Mouse (Mus musculus) induced T-regulatory cell, adult 2 months (primary cell): ENCODE measurements around the gene Znrf1.

Experiments used
- DNase-seq: peaks from one replicate; pipeline ENCODE4 v3.0.0-alpha.2; 2012; ENCODE audit warnings: low read depth

The Znrf1 gene

DNA sequence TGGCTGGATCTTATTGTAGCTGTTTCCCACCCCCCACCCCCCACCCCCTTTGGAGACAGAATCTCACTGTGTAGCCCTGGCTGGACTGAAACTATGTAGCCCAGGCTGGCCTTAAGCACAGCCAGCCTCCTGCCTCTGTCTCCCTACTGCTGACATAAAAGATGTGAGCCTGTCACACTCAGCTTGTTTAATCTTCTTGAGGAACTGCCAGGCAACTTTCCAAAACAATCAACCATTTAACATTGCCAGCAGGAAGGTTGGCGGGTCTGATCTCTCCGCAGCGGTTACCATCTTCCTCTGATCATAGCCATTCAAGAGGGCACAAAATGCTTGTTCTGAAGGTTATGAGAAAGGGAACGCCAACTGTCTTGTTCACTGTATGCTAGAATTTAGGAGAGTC is 2.4 kb upstream of the Znrf1 start:
- DNase-seq: no peak

DNA sequence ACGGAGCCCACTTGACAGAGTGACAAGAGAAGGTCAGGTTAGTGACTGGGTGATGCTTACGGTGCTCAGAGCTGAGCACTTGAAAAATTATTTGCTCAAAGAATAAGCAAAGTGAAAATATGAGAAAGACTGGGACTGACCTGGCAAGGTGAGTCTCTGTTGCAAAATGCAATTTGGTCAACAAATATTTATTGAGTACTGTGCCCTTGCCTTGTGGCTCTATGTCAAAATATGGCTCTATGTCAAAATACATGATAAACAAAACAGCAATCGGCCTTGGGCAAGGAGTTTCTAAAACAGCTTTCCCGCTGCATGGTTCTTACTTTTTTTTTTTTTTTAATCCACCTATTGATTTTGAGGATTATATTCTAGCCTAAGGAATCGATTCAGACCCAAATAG is 406 bp upstream of the Znrf1 start:
- DNase-seq: no peak

DNA sequence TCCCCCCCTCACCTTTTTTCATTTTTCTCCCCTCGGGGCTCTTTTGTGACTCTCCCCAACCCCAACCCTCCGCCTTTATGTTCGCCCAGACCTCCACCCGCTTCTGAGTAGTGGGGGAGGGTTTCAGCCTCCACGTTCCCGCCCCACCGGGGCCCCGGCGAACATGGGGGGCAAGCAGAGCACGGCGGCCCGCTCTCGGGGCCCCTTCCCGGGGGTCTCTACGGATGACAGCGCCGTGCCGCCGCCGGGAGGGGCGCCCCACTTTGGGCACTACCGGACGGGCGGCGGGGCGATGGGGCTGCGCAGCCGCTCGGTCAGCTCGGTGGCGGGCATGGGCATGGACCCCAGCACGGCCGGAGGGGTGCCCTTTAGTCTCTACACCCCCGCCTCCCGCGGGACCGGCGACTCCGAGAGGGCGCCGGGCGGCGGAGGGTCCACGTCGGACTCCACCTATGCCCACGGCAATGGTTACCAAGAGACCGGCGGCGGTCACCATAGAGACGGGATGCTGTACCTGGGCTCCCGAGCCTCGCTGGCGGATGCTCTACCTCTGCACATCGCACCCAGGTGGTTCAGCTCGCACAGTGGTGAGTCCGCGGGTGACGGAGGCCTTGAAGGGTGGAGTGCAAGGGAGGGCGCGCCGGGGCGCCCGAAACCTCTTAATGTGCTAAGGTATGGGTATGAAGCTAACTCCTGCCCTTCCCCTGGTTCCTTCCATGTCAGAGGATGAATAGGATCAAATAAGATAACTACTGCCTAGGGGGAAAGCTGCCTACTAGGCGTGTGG is 1.3 kb downstream of the Znrf1 start:
- DNase-seq: peak; percentile 86

DNA sequence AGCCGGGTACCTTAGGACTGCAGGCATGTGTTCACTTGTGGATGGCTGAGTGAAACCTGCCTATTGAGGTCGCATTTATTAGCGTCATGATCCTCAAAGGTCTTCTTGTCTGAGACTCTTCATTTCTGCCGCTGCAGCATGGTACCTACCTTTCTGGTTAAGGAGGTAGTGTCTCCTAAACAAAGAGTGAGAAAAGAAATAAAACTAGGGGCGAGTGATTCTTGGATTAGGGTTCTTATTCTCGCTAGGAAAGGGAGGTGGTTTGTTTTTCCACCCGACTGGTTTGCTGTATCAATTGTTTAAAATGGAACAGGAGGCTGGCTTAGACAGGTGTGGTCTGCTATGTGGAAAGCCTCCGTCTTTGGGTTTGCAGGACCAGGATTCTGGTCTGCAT is 1.9 kb downstream of the Znrf1 start:
- DNase-seq: no peak

DNA sequence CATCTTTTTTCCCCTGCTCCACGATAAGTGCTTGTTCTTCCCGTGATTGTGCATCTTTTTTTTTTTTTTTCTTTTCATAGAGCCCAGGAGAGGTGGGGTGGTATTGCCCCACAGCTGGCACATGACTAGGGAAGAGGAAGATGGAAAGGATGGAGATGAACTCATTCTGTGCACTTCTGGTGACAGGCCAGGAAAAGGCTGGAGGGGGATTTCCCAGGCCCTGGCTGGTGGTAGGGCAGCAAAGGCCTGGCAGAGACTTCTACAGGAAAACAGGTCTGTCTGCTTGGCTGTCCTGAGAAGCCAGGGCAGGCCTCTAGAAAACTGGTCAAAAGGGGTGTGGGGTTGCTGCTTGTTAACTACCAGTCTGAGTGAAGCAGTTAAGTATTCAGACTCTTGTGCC is 2.3 kb downstream of the Znrf1 start:
- peak; percentile 54 for DNase-seq

DNA sequence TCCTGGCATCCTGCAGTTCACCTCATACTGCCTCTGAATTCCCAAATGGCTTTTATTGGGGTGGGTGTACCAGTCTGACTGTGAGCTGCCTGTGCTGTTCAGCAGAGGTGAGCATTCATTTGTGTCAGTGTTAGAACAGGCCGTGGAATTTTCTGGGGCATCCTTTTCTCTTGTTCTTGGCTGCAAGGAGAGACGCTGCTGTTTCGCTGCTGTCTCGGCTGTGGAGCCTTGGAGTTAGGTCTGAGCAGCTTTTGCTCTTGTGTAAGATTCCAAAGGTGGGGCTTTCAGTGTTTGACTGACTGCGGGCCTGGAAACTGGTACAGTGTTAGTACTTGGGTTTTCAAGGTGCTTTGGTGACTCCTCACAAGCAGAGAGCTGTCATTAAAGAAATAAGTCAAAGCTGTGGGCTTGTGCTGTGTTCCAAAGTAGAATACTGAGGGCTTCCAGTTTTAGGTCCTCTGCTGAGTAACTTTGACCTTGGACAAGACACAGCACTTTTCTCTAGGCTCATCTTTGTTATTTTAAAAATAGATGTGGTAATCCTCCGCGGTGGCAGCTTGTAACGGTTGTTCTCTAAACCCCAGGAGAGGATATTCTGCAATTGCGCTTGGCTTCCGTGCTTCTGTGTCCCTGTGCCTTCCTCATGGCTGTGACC is 3.7 kb downstream of the Znrf1 start:
- no peak for DNase-seq

DNA sequence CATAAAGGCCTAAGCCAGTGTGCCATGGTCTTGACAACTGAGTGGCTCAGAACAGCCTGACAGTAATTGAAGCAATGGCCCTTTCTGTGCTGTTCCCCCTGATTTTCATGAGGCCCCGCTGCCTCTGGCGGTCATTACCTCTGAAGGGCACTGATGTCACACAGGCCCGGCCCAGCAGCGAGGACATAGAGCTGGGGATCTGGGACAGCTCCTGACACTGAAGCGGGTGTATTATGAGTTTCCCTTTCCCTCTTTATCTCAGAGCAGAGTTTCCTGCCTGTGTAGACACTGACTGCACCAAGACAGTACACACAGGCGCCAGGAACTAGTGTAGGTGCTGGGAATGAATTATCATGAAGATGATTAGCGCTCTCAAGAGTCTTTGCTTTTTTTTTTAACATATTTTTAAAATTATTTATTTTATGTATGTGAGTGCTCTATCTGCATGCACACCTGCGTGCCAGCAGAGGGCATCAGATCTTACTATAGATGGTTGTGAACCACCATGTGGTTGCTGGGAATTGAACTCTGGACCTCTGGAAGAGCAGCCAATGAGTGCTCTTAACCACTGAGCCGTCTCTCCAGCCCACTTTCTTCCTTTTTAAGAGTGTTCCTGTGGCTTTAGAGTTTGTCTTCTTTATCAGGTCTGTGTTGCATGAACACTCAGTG is 7.9 kb downstream of the Znrf1 start:
- DNase-seq: no peak

DNA sequence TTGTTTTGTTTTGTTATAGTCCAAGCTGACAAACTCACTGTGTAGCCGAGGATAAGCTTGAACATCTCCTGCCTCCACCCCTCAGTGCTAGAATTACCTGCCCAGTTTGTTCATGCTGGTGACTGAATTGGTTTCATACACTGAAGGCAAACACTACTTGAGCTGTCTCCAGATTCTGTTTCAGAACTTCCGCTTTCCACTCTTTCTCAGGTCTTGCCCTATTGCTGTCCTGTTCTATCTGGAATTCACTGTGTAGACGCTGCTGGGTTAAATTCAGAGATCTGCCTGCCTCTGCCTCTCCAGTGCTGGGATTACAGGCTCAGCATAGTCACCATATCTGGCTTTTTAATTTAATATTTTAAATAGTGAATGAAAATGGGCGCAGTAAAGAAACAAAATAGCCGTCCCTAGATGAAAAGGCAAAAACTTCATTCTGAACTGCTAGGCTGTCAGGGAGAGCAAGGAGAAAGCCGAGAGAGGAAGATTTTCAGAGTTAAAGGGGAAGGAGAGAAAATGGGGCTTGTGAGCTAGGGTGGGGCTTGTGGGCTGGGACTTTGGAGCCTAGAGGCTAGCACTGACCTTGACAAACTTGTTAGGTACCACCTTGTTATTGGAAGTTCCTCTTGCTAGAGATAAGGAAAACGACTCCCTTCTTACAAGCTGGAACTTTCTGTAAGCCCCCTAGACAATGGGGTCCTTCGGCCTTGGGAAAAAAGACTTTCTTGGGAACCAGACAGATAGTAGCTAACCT is 9.7 kb downstream of the Znrf1 start:
- no peak for DNase-seq

DNA sequence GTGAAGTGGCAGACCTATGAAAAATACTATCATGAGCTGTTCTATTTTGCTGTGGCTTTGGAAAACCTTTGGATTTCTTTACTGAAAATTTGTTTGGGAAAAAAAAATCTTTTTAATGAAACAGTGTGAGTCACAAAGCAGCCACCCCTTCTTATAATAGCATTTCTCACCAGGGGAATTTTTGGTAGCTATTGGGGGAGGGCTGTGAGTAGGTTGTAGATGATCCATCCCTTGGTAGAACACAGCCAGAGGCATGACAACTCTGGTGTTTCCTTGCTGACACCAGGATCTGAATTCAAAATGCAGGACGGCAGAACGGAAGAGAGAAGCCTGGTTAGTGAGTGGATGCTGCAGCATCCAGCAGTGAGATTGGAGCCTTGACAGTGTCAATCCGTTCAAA is 11.2 kb downstream of the Znrf1 start:
- no peak for DNase-seq

DNA sequence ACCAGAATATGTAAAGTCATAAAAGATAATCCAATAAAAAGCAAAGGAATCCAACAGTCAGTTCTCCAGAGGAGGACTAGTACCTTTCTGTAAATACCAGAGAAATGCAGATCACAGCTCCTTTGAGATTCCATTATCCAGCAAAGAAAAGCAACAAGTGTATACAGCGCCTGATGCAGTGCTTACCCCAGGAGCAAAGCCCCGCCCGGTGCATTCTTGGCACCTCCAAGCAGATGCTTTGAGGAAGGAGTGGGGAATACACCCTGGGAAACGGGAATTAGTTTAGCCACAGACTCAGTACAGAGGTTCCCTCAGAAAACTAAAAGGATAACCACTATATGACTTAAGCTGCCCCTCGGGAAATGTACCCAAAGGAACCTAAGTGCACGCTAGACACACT is 12.3 kb downstream of the Znrf1 start:
- DNase-seq: no peak

DNA sequence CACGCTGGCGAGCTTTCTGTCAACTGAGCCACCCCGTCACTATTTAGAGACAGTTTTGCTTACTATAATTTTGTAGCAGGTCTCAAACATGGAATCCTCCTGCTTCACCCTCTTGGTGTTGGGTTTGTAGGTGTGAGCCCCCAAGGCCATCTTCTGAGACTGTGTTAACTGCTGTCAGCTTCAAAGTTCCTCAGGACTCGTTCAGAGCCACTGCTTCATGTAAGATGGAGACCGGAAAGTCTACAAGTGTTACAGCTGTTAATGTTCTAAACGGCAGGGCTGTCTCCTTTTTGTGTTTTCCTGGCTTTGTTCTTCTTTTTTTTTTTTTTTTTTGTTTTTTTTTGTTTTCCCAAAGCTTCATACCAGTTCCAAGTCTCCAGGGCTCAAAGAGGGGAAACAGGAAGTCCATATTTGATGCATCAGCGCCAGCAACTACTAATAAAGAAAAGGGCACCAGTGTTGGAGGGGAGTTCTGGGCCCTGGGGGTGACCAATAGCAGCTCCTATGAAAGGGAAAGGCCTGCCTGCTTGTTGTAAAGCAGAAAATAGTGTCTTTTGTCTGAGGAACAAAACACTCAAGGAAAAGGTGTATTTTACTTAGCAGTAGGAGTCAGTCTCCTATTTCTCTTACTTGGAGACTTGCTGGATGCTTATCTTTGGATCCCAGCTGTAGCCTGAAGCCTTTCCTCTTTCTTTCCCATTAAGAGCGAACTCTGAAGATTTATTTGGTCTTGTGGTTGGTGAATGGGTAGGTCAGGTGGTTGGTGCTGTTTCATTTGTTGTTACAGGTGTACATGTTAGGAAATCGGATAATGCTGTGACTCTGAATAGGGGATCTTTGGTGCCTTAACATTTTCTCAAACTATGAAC is 14.3 kb downstream of the Znrf1 start:
- DNase-seq: no peak

DNA sequence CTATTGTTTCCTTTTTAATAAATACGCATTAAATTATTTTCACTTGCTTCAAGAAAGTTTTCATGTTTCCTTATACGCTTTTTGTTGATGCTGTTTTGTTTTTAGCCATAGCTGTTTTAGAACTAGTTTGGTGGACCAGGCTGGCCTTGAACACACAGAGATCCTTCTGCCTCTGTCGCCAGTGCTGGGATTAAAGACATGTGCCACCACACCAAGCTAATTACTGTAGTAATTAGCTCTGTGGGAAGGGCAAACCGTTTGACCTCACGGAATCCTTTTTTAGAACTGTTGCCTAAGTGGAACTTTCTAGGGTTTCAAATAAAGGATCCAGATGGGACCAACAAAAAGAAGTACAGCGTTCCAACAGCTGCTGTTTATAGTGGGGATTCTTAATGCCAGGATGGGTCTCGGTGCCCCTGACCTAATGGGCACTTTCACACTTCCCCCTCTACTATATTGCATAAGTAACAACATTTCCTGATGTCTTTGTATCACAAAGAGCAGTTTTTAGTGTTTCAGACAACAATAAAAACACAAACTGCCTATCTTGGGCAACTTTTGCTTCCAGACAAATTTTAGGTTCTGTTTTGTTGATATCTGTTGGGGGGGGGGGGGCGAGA is 15.7 kb downstream of the Znrf1 start:
- DNase-seq: no peak

DNA sequence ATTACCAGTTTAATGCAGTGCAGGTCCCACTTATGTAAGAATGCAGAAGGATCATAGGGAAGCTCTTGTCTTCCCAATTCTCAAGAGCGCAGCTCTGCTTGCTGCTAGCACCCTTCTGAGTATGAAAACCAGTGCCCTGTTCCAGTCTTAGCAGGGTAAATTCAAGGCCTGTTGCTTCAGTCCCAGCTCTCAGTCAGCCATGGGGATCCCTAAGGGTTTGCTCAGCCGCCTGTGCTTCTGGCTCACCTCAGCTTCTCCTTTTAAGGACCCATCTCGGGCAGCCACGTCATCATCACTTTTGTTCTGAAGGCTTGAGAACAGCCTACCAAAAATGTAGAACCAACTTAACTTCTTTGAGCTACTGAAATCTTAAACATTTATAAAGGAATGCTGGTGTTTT is 25.9 kb downstream of the Znrf1 start:
- peak; percentile 62 for DNase-seq

DNA sequence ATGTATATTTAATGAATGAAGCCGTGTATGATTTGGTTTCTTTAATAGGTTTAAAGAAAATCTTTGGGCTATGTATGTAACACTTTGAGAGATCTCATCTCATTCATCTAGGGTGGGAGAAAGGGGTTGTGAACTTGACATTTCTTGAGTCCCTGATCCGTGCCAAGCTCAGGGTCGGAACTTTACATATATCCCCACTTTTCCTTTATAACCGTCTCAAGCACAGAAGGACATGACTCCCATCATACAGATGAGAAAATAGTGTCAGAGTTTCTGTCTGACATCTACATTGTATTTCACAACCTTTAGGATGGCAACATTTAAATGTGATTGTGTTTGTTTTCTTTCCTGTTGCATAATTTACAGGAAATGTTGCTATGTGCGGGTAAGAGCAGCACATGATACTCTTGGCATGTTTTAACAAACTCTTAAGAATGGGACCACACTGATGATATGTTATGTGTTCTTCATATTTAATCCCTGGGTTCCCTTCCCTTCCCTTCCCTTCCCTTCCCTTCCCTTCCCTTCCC is 26.4 kb downstream of the Znrf1 start:
- DNase-seq: peak; percentile 54

DNA sequence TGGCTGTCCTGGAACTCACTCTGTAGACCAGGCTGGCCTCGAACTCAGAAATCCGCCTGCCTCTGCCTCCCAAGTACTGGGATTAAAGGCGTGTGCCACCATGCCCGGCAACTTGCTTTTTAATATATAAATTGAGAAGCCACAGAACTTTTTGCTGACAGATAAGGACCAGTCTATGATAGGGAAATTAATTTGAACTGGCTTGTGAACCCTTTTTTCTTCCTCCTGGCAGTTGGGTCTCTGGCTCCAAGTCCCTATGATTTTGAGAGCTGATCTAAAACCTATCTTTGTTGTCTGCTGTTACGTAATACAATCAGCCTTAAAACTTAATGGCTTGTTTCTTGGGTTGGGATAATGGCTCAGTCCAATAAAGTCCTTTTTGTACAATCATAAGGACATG is 27.2 kb downstream of the Znrf1 start:
- no peak for DNase-seq

DNA sequence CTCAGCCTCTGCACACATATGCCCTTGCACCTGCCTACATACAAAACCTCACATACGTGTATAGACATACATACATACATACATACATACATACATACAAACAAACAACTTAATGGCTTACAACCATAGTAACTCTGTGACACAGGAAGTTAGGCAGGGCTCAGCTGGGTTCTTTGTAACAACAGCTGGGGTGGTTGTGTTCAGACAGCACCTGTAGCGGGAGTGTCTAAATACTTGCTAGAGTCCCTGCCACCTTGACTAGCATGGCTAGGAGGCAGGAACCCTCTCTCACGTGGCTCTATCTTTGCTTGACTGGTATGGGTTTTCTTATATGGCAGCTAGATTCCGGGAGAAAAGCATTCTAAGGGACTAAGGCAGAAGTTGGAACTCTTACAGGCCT is 27.8 kb downstream of the Znrf1 start:
- peak; percentile 78 for DNase-seq

DNA sequence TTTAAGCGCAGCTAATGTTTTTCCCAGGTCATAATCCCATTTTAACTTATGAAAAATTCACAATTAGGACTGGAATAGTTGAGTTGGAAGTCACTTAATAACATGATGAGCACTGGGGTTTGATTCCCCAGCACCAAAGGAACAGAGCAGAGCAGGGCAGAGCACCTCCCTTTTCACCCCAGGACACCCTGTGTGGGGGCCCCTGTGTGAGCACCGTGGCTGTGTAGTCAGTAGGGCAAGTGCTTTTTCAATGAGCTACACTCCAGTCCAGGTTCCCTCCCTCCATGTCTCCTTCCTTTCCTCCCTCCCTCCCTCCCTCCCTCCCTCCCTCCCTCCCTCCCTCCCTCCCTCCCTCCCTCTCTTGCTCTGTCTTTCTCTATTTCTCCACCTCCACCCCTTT is 28.2 kb downstream of the Znrf1 start:
- no peak for DNase-seq

DNA sequence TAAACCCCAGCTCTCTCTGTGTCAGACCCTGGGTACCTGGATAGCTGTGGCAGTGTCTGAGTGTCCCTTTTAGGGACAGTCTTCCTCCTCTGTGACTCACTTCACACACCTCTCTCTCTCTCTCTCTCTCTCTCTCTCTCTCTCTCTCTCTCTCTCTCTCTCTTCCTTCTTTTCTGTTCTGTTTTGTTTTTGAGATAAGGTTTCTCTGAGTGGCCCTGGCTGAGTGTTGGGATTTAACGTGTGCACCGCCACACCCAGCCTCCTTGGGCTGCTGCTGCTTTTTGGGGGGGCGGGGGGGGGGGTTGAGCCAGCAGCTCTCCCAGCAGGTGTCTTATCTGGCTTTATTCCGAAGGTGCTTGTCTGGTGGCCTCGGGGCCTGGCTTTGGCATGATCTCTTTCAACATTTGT is 29.9 kb downstream of the Znrf1 start:
- peak; percentile 51 for DNase-seq

DNA sequence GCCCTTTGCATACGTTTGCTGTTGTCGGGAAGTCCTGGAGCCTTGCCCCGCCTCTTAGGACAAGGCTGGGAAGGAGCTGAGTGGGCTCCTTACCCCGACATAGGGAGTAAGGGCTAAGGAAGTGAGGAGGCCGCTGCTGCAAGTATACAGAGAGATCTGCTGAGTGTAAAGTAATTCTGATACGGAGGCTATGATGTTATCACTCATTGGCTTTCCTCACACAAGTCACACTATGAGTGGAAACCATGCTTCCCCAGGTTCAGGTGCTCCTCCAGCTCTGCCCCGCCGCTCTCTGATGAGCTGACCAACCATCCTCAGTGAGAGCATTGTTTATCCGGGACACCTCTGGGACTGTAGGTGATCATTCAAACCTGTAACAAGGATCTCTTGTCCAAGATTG is 30.4 kb downstream of the Znrf1 start:
- DNase-seq: peak; percentile 74

DNA sequence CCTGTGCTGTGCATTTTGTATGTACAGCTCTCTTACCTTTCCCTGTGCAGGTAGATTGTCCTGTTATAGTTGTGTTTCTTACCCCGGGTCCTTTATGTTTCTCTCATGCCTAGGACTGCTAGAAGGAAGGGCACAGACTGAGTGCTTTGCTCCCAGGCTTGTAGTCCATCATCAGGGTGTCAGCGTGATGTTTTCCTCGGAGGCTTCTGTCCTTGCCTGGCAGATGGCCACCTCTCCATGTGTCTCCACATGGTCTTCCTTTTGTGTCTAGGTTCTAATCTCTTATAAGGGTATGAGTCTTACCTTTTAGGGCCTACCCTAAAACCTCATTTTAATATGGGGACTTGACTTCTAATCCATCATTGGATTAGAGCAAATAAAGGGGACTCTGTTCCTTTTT is 31.7 kb downstream of the Znrf1 start:
- no peak for DNase-seq

DNA sequence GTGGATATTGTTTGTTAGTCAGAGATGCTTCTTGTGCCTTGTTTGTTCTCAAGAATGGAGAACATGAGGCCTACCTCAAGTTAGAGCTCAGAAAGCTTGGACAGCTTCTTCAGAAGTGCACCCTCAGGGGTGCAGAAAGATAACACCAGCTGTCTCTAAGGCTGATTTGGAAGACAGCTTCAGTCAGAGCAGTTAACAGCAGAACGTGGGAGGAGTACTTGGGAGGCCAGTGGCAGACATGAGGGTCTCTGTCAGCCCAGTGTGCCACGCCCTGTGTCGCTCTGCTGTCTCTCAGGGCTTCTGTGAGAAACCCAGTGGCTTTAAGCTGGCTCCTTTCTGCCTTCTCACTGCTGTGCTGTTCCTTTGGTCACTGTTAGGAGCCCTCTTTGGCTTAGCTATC is 32.1 kb downstream of the Znrf1 start:
- no peak for DNase-seq
